Mouse (Mus musculus) gastrocnemius, adult 18-20 months (tissue): Measurements from ENCODE around the gene Ssu72. TPM values are rescaled to one million over a fixed set of nuclear protein-coding genes. Genes with fewer than 3 reads are reported as not detected.
"Not testable (repeated sequence)": the region's sequence is repeated elsewhere in the genome, so short reads cannot be mapped to it uniquely, and the experiment has no call there.

Experiments used
- DNase-seq: peaks from one replicate; pipeline ENCODE4 v3.0.0; 2021; ENCODE audit warnings: low spot score
- long read RNA-seq, 2 experiments: library from polyadenylated mRNA; stranded (forward); transcript quantifications; one replicate each; pipeline ENCODE4 v2.0.0; 2021
- total RNA-seq, 2 experiments: library from RNA; stranded (reverse); gene quantifications; 2 replicates each; pipeline ENCODE4 v1.2.3; 2021

Gene Ssu72
- 10 to 100 TPM; 40.7 to 45.6 TPM for total RNA-seq
- long read RNA-seq, experiment 1, transcript Ssu72-201 (5 exons, 1,472 nt) = major isoform, 50 of 63 reads
- long read RNA-seq, experiment 1, partial matches to known transcripts = 7 of 63 reads
- long read RNA-seq, experiment 1, other reads (novel, unspliced or antisense) = 2 of 63 reads
- long read RNA-seq, experiment 2, transcript Ssu72-201 (5 exons, 1,472 nt) = major isoform, 40 of 52 reads
- long read RNA-seq, experiment 2, partial matches to known transcripts = 11 of 52 reads
- long read RNA-seq, experiment 2, other reads (novel, unspliced or antisense) = 0 of 52 reads

DNA sequence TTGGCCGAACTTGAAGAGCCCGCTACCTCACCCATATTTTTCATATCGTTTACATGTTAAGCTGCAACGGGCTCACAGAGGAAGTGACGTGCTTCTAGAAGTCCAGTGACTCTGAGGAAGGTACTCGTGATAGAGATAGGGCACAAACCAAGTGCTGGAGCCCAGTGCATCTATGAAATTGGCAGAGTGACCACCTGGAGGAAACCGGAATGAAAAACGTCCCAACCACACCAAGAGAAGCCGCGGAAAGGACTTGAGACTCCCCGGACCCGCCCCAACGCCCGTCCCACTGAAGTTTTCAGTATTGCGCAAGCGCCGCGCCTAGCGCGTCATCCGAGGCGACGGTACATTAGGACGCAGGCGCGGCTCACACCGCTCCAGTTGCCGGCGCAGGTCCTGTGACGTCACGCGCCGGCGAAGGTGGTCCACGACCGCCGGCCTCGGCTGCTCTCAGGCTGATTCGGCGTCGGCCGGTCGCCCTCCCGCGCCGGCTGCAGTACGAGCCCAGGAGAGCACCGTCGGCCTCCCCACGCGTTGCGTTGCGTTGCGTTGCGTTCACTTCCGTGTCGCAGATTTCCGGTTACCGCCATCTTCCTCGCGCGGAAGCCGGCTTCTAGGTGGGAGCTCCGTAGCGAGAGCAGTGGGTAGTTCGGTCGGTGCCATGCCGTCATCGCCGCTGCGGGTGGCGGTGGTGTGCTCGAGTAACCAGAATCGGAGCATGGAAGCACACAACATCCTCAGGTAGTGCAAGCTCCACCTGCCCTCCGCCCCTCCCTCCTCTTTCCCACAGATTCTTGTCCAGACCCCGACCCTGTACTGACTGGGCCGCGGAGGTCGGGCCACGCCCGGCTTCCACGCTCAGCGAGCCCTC lies at the start of gene Ssu72:
Ssu72 (plus strand) TSS at position 80 of the 871 bp plus-strand sequence.
- DNase-seq = peak; percentile 92

GRCm38 (mm10) chr4:155656214-155656751 lies 48.3 kb upstream of the Ssu72 start:
- no peak for DNase-seq

DNA sequence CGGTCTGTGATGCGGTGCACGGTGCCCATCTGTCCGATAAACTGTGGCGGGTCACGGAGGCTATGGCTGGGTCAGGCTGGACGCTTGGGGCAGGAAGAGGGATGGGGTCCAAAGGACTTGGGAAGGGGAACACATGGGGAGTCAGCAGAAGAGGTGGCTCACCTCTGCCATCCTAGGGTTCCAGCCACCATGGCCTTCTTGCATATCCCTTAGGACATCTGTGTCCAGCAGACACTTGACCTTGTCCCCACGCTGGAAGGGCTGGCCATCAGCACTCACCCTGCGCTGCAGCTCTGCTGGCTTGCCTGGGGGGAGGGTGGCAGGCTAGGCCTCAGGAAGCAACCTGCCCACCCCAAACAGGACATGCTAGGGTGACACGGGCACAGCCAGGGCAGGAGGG lies 45.6 kb upstream of the Ssu72 start:
- DNase-seq = no peak

GRCm38 (mm10) chr4:155660641-155661040 lies 44.0 kb upstream of the Ssu72 start:
- DNase-seq = no peak

GRCm38 (mm10) chr4:155666903-155667302 lies 37.7 kb upstream of the Ssu72 start:
- no peak for DNase-seq

GRCm38 (mm10) chr4:155668689-155669597 lies 35.7 kb upstream of the Ssu72 start, which contains the start of gene Mib2:
Gene Mib2 (minus strand): TSS chr4:155669198.
- peak; percentile 97 for DNase-seq

GRCm38 (mm10) chr4:155669598-155670075 lies 35.0 kb upstream of the Ssu72 start:
- no peak for DNase-seq

DNA sequence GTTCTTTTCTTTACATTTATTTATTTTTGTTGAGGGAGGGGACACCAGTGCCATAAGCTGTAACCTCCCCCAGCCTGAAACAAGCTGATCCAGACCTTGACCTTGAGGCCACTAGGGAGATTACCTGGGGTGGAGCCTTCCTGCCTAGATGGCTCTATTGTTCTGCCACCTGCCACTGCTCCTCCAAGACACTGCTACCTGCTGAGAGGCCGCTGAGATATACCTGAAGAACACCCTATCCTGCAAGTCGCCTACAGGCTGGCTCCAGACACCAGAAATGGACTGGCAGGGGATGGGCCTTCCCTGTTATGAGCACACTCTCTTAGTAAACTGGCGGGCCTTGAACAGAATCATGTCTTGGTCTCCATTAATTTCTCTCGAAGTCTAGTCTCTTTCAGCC lies 34.4 kb upstream of the Ssu72 start:
- DNase-seq = not testable (repeated sequence)

DNA sequence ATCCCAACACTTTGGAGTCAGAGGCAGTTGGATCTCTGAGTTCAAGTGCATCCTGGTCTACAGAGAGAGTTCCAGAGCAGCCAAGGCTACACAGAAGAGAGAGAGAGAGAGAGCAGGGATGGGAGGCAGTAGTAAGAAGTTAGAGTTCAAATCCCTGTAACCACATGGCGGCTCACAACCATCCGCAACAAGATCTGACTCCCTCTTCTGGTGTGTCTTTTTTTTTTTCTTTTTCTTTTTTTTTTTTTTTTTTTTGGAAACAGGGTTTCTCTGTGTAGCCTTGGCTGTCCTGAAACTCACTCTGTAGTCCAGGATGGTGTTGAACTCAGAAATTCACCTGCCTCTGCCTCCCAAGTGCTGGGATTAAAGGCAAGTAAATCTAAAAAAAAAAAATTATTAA lies 32.5 kb upstream of the Ssu72 start:
- DNase-seq = no peak

DNA sequence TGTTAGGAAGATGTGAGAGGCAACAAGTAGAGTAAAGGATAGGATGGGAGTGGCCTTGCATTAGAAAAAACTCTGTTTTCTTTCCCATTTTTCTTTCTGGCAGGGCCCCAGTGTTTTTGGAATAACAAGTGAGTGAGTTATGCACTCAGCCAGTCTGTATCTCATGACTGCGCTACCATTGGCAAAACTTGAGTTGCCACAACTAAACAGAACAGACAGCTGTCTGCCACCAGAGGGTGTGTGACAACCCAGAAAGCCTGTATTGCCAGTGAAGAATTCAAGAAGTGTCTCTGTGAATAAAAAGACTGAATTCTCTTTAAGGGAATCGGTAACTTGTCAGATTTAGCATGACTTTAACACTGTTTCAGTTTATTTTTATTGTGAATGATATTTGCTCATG lies 28.6 kb upstream of the Ssu72 start:
- no peak for DNase-seq

DNA sequence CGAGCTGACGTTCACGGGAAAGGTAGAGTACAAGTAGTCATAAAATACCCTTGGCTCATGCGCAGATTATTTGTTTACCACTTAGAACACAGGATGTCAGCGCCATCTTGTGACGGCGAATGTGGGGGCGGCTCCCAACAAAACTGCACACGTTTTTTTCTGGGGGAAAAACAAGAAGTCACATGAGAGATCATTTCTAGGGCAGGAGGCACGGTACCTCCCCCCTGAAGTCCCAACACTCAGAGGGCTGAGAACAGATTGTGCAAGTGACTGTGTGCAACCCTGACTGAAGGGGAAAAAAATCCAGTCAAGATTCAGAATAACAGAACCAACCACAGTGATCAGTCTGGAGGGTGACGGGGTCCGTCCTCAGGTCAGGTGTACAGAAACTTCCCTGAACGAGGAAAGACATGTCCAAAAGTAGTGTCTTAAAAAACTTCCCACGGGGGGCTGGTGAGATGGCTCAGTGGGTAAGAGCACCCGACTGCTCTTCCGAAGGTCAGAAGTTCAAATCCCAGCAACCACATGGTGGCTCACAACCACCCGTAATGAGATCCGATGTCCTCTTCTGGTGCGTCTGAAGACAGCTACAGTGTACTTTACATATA lies 20.8 kb upstream of the Ssu72 start:
- not testable (repeated sequence) for DNase-seq

DNA sequence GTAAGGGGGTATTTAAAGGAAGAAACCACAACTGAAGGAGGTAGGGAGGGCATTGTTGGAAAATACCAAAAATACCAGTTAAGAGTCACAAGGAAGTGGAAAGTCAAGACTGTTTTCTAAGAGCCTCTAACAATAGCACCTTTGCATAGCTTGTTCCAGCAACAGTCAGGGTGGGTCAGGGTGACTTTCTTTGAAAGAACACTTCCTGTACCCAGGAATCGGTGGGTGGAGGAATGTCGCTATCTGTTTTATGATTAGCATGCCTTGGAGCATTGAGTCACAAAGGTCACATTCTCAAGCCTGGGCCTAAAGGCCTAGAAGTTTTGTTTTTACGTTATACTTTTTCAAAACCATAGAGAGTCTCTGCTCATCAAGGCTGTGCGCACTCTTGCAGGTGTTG lies 16.8 kb upstream of the Ssu72 start:
- not testable (repeated sequence) for DNase-seq

- no peak for DNase-seq
Observed at GRCm38 (mm10) chr4:155690571-155691375, 13.8 kb upstream of the Ssu72 start.

GRCm38 (mm10) chr4:155692421-155692820 lies 12.2 kb upstream of the Ssu72 start:
- no peak for DNase-seq

GRCm38 (mm10) chr4:155694111-155694481 lies 10.5 kb upstream of the Ssu72 start, which contains the start of gene Fndc10:
Gene Fndc10 (plus strand): TSS chr4:155694342.
- DNase-seq = peak; percentile 43

DNA sequence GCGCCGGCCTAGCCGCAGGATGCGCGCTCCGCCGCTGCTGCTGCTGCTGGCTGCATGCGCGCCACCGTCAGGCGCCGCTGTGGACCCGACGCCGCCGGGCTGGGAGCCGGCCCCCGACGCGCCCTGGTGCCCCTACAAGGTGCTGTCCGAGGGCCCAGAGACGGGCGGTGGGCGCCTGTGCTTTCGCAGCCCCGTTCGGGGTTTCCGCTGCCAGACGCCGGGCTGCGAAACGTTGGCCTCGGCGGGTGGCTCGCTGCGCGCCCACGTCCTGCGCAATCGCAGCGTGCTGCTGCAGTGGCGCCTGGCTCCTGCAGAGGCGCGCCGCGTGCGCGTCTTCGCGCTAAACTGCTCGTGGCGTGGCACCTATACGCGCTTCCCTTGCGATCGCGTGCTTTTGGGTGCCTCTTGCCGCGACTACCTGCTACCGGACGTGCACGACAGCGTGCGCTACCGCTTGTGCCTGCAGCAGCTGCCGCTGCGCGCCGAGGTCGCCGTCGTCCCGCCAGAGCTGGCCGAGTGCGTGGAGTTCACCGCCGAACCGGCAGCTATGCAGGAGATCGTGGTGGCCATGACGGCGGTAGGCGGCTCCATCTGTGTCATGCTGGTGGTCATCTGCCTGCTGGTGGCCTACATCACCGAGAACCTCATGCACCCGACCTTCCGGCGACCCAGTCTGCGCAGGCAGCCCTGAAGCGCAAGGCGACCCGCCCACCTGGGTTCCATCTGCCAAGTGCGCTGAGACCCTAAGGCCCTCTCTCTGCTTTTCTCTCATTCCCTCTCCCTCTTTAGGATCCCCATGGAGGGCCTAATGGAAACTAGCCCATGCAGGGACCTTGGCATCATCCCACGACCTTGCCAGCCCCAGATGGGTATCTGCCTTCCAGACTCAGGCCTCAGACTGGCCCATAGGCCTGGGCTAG lies 9.9 kb upstream of the Ssu72 start:
- peak; percentile 24 for DNase-seq

DNA sequence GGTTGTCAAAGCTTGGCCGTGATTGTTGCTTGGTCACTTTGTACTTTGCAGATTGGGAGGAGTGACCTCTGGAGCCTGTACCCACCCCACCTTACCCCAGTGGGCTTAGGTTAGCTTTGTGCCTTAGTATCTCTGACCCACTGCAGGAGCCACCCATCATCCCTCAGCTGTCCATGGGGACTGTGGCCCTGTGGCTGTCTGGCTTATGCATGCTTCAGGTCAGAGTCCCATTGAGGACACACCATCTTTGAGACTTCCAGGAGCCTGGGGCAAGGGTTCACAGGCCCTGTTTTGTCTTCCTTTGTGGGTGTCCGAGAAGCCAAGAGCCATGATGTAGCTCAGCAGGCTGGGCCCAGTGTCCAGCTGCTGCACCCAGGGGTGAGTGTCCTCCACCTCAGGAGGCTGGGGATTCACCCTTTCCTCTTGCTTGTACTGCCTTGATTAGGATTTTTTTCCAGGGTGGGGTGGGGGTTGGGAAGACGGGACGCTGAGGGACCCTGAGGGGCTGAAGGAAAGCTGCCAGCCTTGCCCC lies 9.0 kb upstream of the Ssu72 start:
- DNase-seq = no peak
